Mouse (Mus musculus) G1E (cell line): ENCODE results near the gene Mecr. TPM values are rescaled to one million over a fixed set of nuclear protein-coding genes. Genes with fewer than 3 reads are reported as not detected.

Experiments
- ATAC-seq: 2 replicates; pipeline ENCODE4 v1.8.0; 2016; ENCODE audit warnings: mild to moderate bottlenecking; ENCODE audit not compliant: insufficient number of reproducible peaks, poor library complexity, low FRiP score, severe bottlenecking; ENCODE audit errors: extremely low read depth
- DNase-seq: peaks from one replicate; pipeline ENCODE4 v3.0.0; 2012; ENCODE audit warnings: low spot score
- H3K27me3 ChIP-seq: 2 replicates; pipeline ENCODE4 v1.6.1; 2012; ENCODE audit warnings: mild to moderate bottlenecking, low read length, inconsistent platforms; ENCODE audit not compliant: insufficient read depth
- H3K36me3 ChIP-seq: replicated peaks from 2 replicates; pipeline ENCODE3; 2012; ENCODE audit warnings: mild to moderate bottlenecking, inconsistent platforms
- H3K4me1 ChIP-seq: 2 replicates; pipeline ENCODE4 v1.6.1; 2012; ENCODE audit warnings: low read depth, low read length, inconsistent platforms, mixed read lengths; ENCODE audit not compliant: insufficient read depth
- H3K4me3 ChIP-seq: 2 replicates; pipeline ENCODE4 v1.5.1; 2012; ENCODE audit warnings: low read depth, mild to moderate bottlenecking, inconsistent platforms, low read length, moderate library complexity, mixed read lengths
- H3K9me3 ChIP-seq: replicated peaks from 2 replicates; pipeline ENCODE4 v1.6.1; 2012; ENCODE audit warnings: inconsistent platforms
- CTCF ChIP-seq: IDR thresholded peaks from 2 replicates; pipeline ENCODE4 v1.5.1; 2012; ENCODE audit warnings: low read depth, low read length, inconsistent platforms, mixed read lengths
- GATA1 ChIP-seq: IDR thresholded peaks from 2 replicates; pipeline ENCODE4 v1.6.1; 2012; ENCODE audit warnings: borderline replicate concordance, low read length, inconsistent platforms, mixed read lengths
- GATA2 ChIP-seq: IDR thresholded peaks from 2 replicates; pipeline ENCODE4 v1.6.1; 2012; ENCODE audit warnings: low read depth, low read length, inconsistent platforms, borderline replicate concordance
- POLR2AphosphoS5 ChIP-seq: IDR thresholded peaks from 2 replicates; pipeline ENCODE4 v1.6.1; 2012; ENCODE audit warnings: low read depth, low read length, inconsistent platforms; ENCODE audit not compliant: insufficient replicate concordance
- TAL1 ChIP-seq: conservative IDR thresholded peaks from 2 replicates; pipeline ENCODE4 v1.6.1; 2012; ENCODE audit warnings: low read depth, low read length, inconsistent platforms, mixed read lengths
- polyA plus RNA-seq: library from polyadenylated mRNA; stranded (reverse); fragments of >175 nt; gene quantifications from 2 replicates; pipeline ENCODE4 v1.2.3, GENCODE M21; 2012
- total RNA-seq, 2 experiments: library from RNA; stranded (forward) in 1 of 2; stranded (reverse) in 1 of 2; fragments of 200-1000 nt in 1 of 2; fragments of >200 nt in 1 of 2; fragmentation: Nextera tagmentation in 1 of 2; gene quantifications; 2 replicates each; pipeline ENCODE4 v1.2.3; 2014 to 2017

Mecr gene
- total and polyA plus RNA-seq, 3 experiments, result 32.3 to 50.6 (median 38.0) TPM

DNA sequence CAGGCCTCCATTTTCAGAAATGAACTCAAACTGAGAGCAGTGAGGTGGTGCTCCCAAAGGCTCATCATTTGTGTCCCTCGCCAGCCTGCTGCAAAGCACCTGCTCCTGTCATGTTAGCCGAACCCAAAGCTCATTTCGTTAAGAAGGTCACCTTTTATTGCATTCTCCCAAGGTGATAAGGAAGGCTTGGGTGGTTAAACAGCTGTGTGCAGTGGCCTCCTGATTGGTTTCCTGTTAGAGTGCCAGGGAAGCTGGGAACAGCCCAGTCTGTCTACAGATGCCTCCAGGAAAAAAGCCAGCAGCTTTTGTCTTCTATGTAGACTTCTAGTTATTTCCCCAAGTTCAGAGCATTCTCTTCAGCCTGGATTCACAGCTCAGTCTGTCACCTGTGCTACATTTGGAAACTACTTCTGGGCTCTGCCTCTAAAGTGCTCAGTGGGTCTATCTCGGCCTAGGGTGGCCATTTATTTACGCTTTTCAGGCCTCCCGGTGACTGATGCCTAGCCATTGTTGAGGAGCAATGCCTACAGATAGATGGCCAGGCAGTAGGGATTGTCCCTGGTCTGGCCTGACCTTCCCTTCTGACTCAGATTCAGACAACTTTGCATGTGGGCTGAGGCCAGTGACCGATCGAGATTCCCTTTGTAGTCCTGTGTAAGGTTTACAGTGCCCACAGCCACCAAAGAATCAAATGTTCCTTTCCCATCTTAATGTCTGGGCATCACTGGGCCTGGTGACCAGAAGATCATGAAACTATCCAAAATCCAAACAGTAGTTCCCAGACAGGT lies 2.9 kb downstream of the Mecr start:
- no peaks in the 10 kb centered on the region for H3K9me3 ChIP-seq
- ATAC-seq (no peak), DNase-seq (no peak)
- TF ChIP-seq POLR2AphosphoS5, result no peak
- TF ChIP-seq CTCF, result no peak
- no peak for TF ChIP-seq GATA2
- TF ChIP-seq GATA1, result no peak
- TF ChIP-seq TAL1, result no peak
- H3K36me3 ChIP-seq, result peaks cover 62% of the 10 kb centered on the region
- no peak overlapping the region for H3K4me3 ChIP-seq
- H3K4me1 ChIP-seq, result peaks cover 29% of the 10 kb centered on the region
- peaks cover 7% of the 10 kb centered on the region; the same call in 1 of the 2 replicates for H3K27me3 ChIP-seq

DNA sequence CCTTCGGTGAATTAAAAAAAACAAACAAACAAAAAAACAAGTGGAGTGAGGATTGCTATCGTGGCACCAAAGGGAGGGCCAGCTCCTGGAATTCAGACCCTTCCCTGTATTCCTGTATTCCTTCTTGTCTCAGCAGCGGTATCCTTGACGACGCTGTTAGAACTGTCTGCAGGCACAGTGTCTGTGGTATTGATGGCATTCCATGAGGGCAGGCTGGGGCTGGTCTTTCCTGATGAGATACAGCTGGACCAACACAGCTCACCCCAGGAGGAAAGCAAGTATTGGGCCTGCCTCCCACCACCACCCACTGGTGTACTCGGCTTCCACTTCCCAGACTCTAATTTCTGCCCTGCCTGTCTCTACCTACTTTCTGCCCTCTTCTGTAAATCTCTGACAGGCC lies 4.8 kb downstream of the Mecr start:
- ATAC-seq, result no peak
- DNase-seq, result no peak
- TF ChIP-seq POLR2AphosphoS5 (no peak), CTCF (no peak), TAL1 (no peak), GATA2 (no peak), GATA1 (no peak)
- no peaks in the 10 kb centered on the region for H3K9me3 ChIP-seq
- no peak overlapping the region for H3K4me3 ChIP-seq
- peaks cover 75% of the 10 kb centered on the region for H3K36me3 ChIP-seq
- H3K4me1 ChIP-seq, result peaks cover 25% of the 10 kb centered on the region
- H3K27me3 ChIP-seq, result no peaks in the 10 kb centered on the region

DNA sequence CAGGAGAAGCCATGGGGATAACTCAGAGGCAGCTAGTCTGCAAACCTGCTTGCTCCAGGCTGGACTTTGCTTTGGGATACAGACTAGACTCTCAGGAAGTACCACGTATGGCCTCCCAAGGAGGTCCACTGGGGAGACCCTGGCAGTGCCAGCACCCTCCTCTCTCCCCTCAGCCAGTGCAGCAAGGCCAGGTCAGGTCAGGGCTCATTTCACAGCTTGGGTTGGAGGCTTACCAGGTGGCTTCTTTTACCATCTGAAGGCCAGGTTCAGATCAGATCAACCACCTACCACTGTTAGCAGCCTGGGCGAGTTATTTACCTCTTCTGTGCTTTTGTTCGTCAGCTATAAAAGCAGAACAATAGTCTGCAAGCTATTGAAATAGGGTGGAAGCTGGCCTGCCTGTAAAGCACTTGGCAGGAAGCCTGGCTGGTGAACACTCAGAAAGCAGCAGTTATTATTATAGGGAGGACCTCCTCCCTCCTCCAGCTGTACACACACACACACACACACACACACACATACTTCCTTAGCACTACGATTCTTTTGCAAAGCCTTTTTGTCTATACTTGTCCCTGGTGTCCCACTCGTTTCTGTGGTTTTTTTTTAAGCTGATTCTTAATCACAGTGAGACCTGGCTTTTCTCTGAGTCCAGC lies 6.8 kb downstream of the Mecr start:
- Histone ChIP-seq H3K4me3 (no peak overlapping the region), H3K36me3 (peaks cover 89% of the 10 kb centered on the region), H3K4me1 (peaks cover 11% of the 10 kb centered on the region; the same call in 1 of the 2 replicates), H3K9me3 (no peaks in the 10 kb centered on the region), H3K27me3 (no peaks in the 10 kb centered on the region)
- DNase-seq, result no peak
- ATAC-seq, result no peak
- no peak for TF ChIP-seq GATA1
- no peak for TF ChIP-seq POLR2AphosphoS5

DNA sequence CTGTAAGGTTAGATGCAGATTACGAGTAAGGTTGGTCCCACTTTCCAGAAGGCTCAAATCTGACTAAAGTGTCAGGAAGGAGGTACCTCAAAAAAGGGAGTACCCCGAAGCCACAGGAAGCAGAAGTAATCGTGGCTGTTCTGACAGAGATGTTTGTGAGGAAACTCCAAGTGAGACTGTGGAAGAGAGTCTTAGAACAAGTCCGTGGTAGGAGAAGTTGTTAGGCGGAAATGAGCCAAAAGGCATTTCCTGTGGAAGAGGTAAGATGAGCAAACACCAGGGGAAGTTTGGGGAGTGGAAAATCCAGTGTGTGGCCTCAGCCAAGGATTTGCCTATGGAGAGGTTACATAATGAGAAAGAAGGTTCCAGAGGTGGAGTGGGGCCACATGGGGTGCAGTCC lies 11.7 kb downstream of the Mecr start:
- ATAC-seq (no peak), DNase-seq (no peak)
- no peaks in the 10 kb centered on the region for H3K9me3 ChIP-seq
- TF ChIP-seq GATA1, result no peak
- no peak for TF ChIP-seq CTCF
- no peak for TF ChIP-seq POLR2AphosphoS5
- no peak for TF ChIP-seq GATA2
- H3K4me1 ChIP-seq, result no peaks in the 10 kb centered on the region
- H3K4me3 ChIP-seq, result no peak overlapping the region
- no peaks in the 10 kb centered on the region for H3K27me3 ChIP-seq
- H3K36me3 ChIP-seq, result peaks cover 90% of the 10 kb centered on the region

DNA sequence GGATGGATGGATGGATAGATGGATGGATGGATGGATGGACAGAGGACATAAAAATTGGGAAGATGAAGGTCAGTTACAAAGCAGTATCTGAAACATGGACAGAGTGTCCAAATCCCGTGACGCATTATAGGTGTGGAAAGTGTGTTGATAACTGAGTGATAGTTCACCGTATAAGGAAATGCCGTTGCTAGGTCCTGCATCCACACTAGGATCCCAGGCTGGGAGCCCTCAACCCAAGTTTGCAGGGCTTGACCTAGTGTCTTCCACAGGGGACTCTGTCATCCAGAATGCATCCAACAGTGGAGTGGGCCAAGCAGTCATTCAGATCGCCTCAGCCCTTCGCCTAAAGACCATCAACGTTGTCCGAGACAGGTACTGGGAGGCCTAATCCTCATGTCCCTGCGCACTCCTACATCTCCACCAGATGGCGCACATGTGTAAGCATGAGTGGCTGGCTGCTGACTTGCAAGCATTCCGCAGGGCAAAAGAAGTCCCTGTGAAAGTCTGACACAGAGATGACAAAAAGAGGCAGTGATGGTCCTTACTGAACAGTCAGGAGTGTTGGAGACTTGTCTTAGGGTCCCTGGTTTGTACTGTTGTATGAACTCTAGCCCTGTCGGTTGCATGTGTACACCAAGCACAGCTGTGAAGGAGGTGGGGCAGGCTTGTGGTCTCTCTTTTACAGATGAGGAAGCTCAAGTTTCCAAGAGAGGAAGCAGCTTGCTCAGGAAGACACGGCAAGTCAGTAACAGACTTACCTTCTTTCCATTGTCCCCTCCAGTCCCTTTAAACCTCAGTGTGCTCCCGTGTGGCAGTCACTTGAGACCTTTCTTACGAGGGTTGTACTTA lies 17.4 kb downstream of the Mecr start:
- Histone ChIP-seq H3K36me3 (peaks cover 97% of the 10 kb centered on the region), H3K27me3 (no peaks in the 10 kb centered on the region), H3K4me1 (peaks cover 15% of the 10 kb centered on the region), H3K4me3 (no peak overlapping the region), H3K9me3 (no peaks in the 10 kb centered on the region)
- DNase-seq (peak; percentile 24), ATAC-seq (no peak)
- TF ChIP-seq GATA2 (no peak), CTCF (peak; percentile 98)

DNA sequence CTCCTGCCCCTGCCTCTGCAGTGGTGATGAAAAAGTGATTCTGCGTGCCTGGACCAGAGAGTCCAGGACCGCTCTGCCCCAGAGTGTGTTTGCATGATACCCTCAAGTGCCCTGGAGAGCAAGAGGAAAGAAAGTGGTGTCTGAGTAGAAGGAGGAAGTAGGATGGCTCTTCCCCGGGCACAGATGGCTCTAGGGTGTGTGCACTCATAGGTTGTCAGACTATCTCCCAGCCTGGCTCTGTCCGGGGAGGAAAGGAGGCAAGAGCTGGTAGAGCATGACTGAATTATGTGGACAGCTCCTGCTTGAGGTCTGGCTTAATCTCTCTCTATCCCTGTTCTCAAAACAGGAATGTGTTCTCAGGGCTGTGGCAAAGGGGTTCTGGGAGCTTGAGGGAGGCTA lies 18.1 kb downstream of the Mecr start:
- TF ChIP-seq POLR2AphosphoS5 (no peak), GATA1 (no peak), TAL1 (no peak), CTCF (no peak), GATA2 (no peak)
- H3K4me1 ChIP-seq, result peaks cover 15% of the 10 kb centered on the region
- H3K4me3 ChIP-seq, result no peak overlapping the region
- DNase-seq (no peak), ATAC-seq (no peak)
- no peaks in the 10 kb centered on the region for H3K9me3 ChIP-seq
- no peaks in the 10 kb centered on the region for H3K27me3 ChIP-seq
- peaks cover 97% of the 10 kb centered on the region for H3K36me3 ChIP-seq
